Mouse (Mus musculus): ENCODE data around the gene Prc1. TPM values are rescaled to one million over a fixed set of nuclear protein-coding genes. Genes with fewer than 3 reads are reported as not detected.

Gene Prc1
- polyA plus RNA-seq, 1 experiment from 2014 or later: 242 TPM

- DNase-seq (ENCODE audit: extremely low spot score, low spot score): peak; percentile 95
- Histone ChIP-seq H3K9me3 (peaks cover 8% of the 10 kb centered on the region), H3K27me3 (ENCODE audit: poor library complexity, severe bottlenecking) (no peaks in the 10 kb centered on the region), H3K36me3 (replicated peaks) (peaks cover 57% of the 10 kb centered on the region), H3K4me1 (peaks cover 27% of the 10 kb centered on the region), H3K4me3 (peak within 1 kb of the TSS; percentile 93), H3K27ac (peak within 1 kb of the TSS; percentile 86)
- WGBS: 4% methylated on average over 21 of the region's 21 CpGs
Observed at GRCm38 (mm10) chr7:80268897-80269750, 25.1 kb upstream of the Prc1 start, which contains the start of gene Vps33b. Gene Vps33b (plus strand): TSS chr7:80269649.

DNA sequence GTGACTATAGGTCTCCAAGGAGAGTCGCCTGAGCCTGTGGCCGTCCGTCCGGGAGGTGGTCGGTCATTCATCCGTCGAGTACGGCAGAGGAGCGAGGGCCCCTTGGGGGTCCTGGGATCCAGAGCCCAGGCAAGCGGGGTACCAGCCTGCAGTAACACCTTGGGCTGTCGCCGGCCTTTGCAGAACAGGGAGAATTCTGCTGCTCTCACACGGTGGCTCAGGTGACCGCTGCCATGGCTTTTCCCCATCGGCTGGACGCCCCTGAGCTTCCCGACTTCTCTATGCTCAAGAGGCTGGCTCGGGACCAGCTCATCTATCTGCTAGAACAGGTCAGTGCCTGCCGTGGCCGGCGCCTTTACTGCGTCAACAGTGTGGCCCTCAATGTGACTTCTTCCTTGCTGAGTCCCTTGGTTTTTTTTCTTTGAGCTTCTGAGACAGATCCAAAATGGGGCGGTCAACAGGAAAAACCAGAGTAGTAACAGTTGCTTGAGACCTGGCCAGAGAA, 24.4 kb upstream of the Prc1 start:
- Histone ChIP-seq H3K27ac (peak overlapping the region; percentile 86), H3K27me3 (ENCODE audit: poor library complexity, severe bottlenecking) (no peaks in the 10 kb centered on the region), H3K36me3 (replicated peaks) (peaks cover 57% of the 10 kb centered on the region), H3K4me3 (peak overlapping the region; percentile 93), H3K9me3 (peaks cover 14% of the 10 kb centered on the region), H3K4me1 (peaks cover 27% of the 10 kb centered on the region)
- WGBS: under 1% methylated on average over 23 of the region's 23 CpGs
- no peak for DNase-seq (ENCODE audit: extremely low spot score, low spot score)

DNA sequence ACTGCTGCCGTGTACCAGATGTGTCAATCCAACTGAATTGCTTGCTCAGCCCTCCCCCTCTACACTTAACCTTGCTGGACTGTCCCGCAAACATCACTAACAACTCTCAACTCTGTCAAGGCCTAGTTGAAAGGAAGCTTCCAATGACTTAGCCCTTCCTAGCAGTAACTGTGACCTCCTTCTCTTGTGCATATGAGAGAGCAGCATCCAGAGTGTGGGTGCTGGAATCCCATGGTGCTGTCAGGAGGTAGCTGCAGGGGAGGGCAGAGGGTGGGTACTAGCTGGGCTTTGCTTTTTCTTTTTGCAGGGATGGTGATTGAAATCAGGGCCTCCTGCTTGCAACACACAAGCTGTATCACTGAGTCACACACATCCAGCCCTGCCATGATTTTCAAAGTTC, 20.8 kb upstream of the Prc1 start:
- DNase-seq (ENCODE audit: extremely low spot score, low spot score): no peak
- Histone ChIP-seq H3K27ac (no peak overlapping the region), H3K4me3 (no peak overlapping the region), H3K27me3 (ENCODE audit: poor library complexity, severe bottlenecking) (no peaks in the 10 kb centered on the region), H3K9me3 (peaks cover 20% of the 10 kb centered on the region), H3K4me1 (peaks cover 24% of the 10 kb centered on the region), H3K36me3 (replicated peaks) (peaks cover 64% of the 10 kb centered on the region)
- 85% methylated on average over 2 of the region's 2 CpGs for WGBS

- no peak overlapping the region for H3K27ac ChIP-seq
- 94% methylated on average over 4 of the region's 4 CpGs for WGBS
- H3K27me3 ChIP-seq (ENCODE audit: poor library complexity, severe bottlenecking): no peaks in the 10 kb centered on the region
- no peak overlapping the region for H3K4me3 ChIP-seq
- no peaks in the 10 kb centered on the region for H3K4me1 ChIP-seq
- DNase-seq (ENCODE audit: extremely low spot score, low spot score): no peak
- H3K9me3 ChIP-seq: peaks cover 20% of the 10 kb centered on the region
- H3K36me3 ChIP-seq (replicated peaks): peaks cover 85% of the 10 kb centered on the region
Observed at GRCm38 (mm10) chr7:80276374-80276773, 17.9 kb upstream of the Prc1 start.

DNA sequence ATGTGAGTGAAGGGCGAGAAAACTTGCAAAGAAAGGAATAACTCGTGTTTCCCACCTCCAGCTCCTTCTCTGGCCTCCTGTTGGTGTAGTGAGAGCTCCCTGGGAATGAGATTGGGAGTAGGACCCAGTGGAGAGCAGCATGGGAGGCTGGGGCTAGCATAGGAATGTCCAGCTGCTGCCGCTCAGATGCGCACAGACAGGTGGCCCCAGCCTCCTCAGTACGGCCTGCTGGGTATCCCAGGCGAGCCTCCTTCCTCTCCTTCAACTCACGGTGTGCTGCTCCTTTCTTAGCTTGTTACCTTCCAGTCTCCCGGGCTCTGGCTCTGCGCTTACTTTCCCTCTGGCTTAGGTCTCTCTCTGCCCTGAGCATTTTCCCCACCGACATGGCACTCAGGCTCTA, 14.2 kb upstream of the Prc1 start:
- no peak for DNase-seq (ENCODE audit: extremely low spot score, low spot score)
- Histone ChIP-seq H3K36me3 (replicated peaks) (peaks cover 78% of the 10 kb centered on the region), H3K4me1 (no peaks in the 10 kb centered on the region), H3K27ac (no peak overlapping the region), H3K9me3 (peaks cover 3% of the 10 kb centered on the region), H3K4me3 (no peak overlapping the region), H3K27me3 (ENCODE audit: poor library complexity, severe bottlenecking) (no peaks in the 10 kb centered on the region)
- 83% methylated on average over 10 of the region's 10 CpGs for WGBS

DNA sequence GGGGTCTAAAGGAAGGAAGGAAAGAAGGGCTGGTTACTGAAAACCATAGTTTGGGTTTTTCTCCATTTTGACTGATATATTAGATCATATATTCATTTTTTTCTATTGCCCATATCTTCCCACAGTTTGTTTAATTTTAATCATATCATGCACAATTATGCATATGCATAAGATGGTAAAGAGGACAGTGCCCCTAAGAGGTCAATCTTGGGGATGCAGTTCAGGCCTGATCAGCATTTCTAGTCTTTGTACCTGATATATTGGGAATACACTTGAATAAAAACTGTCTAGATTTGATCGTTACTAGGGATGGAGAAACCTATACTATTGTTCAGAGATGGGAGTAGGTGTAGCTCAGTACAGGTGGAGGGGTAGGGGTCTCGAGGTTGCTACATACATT, 13.3 kb upstream of the Prc1 start:
- Histone ChIP-seq H3K4me3 (no peak overlapping the region), H3K27ac (no peak overlapping the region), H3K27me3 (ENCODE audit: poor library complexity, severe bottlenecking) (no peaks in the 10 kb centered on the region), H3K4me1 (no peaks in the 10 kb centered on the region), H3K9me3 (no peaks in the 10 kb centered on the region), H3K36me3 (replicated peaks) (peaks cover 80% of the 10 kb centered on the region)
- 91% methylated on average over 2 of the region's 2 CpGs for WGBS
- no peak for DNase-seq (ENCODE audit: extremely low spot score, low spot score)

DNA sequence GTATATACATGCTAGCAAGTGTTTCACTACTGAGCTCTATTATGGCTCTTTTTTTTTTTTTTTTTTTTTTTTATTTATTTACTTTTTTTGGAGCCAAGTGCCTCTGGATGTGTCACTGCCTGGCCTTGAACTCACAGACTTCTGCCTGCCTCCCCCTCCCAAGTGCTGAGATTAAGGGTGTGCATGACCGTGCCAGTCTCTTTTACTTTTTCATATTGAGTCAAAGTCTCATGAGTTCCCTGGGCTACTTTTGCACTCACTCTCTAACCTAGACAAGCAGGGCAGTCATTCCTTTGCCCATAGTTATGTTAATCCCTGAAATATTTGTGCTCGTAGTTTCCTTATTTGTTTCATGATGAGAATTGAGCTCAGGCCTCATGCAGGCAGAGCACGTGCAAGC, 12.6 kb upstream of the Prc1 start:
- Histone ChIP-seq H3K4me3 (no peak overlapping the region), H3K4me1 (no peaks in the 10 kb centered on the region), H3K27me3 (ENCODE audit: poor library complexity, severe bottlenecking) (no peaks in the 10 kb centered on the region), H3K27ac (no peak overlapping the region), H3K36me3 (replicated peaks) (peaks cover 80% of the 10 kb centered on the region), H3K9me3 (no peaks in the 10 kb centered on the region)
- no peak for DNase-seq (ENCODE audit: extremely low spot score, low spot score)
- WGBS: 91% methylated on average over 3 of the region's 3 CpGs

DNA sequence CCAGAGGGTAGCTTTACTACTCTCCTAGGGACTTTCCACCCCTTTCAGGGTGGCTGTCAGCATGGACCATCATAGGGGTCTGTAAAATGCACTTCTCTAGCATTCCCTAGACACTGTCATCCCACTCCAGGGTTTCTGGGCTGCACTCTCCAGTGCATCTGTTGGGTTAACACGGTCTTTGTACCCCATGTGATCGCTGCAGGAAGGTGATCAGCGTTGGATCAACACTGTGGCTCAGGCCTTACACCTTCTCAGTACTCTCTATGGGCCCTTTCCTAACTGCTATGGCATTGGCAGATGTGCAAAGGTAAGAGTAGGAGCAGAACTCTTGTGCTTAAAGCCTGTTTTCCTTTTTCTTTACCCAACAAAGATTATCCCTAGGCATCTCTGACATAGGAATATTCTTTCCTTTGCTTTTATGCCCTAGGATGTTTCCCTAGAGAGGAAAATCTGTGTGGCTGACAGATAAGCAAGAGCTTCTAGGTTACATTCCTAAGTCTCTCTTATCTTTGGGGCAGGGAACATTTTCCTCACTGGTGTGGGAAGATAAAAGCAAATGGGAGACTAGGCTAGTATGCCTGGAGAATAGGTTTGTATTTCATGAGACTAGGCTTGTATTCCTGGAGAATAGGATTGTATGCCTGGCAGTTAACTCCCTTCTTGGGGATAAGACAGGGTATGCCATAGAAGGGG, 10.9 kb upstream of the Prc1 start:
- no peak for DNase-seq (ENCODE audit: extremely low spot score, low spot score)
- WGBS: 91% methylated on average over 3 of the region's 3 CpGs
- H3K4me1 ChIP-seq: no peaks in the 10 kb centered on the region
- no peak overlapping the region for H3K4me3 ChIP-seq
- H3K27me3 ChIP-seq (ENCODE audit: poor library complexity, severe bottlenecking): no peaks in the 10 kb centered on the region
- H3K9me3 ChIP-seq: no peaks in the 10 kb centered on the region
- H3K36me3 ChIP-seq (replicated peaks): peaks cover 81% of the 10 kb centered on the region
- H3K27ac ChIP-seq: no peak overlapping the region

- Histone ChIP-seq H3K4me3 (no peak overlapping the region), H3K4me1 (no peaks in the 10 kb centered on the region), H3K36me3 (replicated peaks) (peaks cover 78% of the 10 kb centered on the region), H3K27ac (no peak overlapping the region), H3K27me3 (ENCODE audit: poor library complexity, severe bottlenecking) (no peaks in the 10 kb centered on the region), H3K9me3 (no peaks in the 10 kb centered on the region)
- DNase-seq (ENCODE audit: extremely low spot score, low spot score): no peak
- WGBS: 94% methylated on average over 5 of the region's 5 CpGs
Observed at GRCm38 (mm10) chr7:80284391-80284790, 9.9 kb upstream of the Prc1 start.

GRCm38 (mm10) chr7:80285725-80286124, 8.5 kb upstream of the Prc1 start:
- Histone ChIP-seq H3K27ac (no peak overlapping the region), H3K4me1 (no peaks in the 10 kb centered on the region), H3K9me3 (no peaks in the 10 kb centered on the region), H3K27me3 (ENCODE audit: poor library complexity, severe bottlenecking) (no peaks in the 10 kb centered on the region), H3K4me3 (no peak overlapping the region), H3K36me3 (replicated peaks) (peaks cover 77% of the 10 kb centered on the region)
- 93% methylated on average over 6 of the region's 6 CpGs for WGBS
- no peak for DNase-seq (ENCODE audit: extremely low spot score, low spot score)

- H3K27me3 ChIP-seq (ENCODE audit: poor library complexity, severe bottlenecking): no peaks in the 10 kb centered on the region
- 87% methylated on average over 10 of the region's 10 CpGs for WGBS
- H3K4me3 ChIP-seq: no peak overlapping the region
- H3K4me1 ChIP-seq: no peaks in the 10 kb centered on the region
- no peaks in the 10 kb centered on the region for H3K9me3 ChIP-seq
- peaks cover 86% of the 10 kb centered on the region for H3K36me3 ChIP-seq (replicated peaks)
- H3K27ac ChIP-seq: no peak overlapping the region
- DNase-seq (ENCODE audit: extremely low spot score, low spot score): no peak
Observed at GRCm38 (mm10) chr7:80287736-80288135, 6.5 kb upstream of the Prc1 start.

DNA sequence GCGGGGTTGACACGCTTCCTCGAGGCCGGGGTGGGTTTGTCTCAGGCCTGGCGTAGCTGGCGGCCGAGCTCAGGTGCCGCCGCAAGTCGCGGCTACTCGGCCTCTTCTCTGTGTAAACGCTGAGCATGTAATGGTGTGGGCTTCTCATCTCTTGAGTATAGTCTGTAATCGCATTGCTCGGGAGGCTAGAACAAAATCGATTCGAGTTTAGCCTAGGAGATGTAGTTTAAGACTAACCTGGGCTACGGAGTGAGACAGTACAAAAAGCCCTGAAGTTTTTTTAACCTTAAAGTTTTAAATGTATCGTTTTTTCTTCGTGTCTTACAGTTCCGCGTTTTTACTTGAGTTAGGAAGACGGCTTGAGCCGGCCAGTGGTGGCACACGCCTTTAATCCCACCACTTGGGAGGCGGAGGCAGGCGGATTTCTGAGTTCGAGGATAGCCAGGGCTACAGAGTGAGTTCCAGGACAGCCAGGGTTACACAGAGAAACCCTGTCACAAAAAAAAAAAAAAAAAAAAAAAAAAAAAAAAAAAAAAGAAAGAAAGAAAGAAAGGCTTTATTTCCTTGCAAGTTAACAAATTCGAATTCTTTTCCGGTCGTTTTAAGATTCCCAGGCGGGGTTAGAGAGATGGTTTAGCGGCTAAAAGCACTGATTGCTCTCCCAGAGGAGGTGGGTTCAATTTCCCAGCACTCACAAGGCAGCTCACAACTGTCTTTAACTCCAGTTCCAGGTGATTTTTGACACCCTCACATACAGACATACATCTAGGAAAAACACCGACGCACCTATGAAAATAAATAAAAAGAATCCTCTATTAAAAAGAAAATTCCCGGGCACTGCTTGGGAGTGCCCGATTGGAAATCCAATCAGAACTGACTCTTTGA, 756 bp downstream of the Prc1 start:
- no peak for DNase-seq (ENCODE audit: extremely low spot score, low spot score)
- peak overlapping the region; percentile 97 for H3K27ac ChIP-seq
- peak overlapping the region; percentile 90 for H3K4me3 ChIP-seq
- H3K27me3 ChIP-seq (ENCODE audit: poor library complexity, severe bottlenecking): no peaks in the 10 kb centered on the region
- H3K9me3 ChIP-seq: no peaks in the 10 kb centered on the region
- peaks cover 39% of the 10 kb centered on the region for H3K4me1 ChIP-seq
- H3K36me3 ChIP-seq (replicated peaks): peaks cover 58% of the 10 kb centered on the region
- WGBS: 11% methylated on average over 37 of the region's 37 CpGs

Measured in forebrain, embryonic 10.5 days (tissue).